Mouse (Mus musculus) lung, adult 2 months (tissue): Measurements from ENCODE around the gene Catsperd.

Source experiments
- CTCF ChIP-seq: fragments of 200-500 bp; IDR thresholded peaks from 2 replicates; pipeline ENCODE4 v1.5.1; 2011; ENCODE audit warnings: mild to moderate bottlenecking, low read length, control low read depth; ENCODE audit not compliant: insufficient read depth
- POLR2A ChIP-seq: fragments of 200-500 bp; IDR thresholded peaks from 2 replicates; pipeline ENCODE4 v1.6.1; 2011; ENCODE audit warnings: low read depth, mild to moderate bottlenecking, control low read depth, low read length, borderline replicate concordance; ENCODE audit errors: extremely low read depth

DNA sequence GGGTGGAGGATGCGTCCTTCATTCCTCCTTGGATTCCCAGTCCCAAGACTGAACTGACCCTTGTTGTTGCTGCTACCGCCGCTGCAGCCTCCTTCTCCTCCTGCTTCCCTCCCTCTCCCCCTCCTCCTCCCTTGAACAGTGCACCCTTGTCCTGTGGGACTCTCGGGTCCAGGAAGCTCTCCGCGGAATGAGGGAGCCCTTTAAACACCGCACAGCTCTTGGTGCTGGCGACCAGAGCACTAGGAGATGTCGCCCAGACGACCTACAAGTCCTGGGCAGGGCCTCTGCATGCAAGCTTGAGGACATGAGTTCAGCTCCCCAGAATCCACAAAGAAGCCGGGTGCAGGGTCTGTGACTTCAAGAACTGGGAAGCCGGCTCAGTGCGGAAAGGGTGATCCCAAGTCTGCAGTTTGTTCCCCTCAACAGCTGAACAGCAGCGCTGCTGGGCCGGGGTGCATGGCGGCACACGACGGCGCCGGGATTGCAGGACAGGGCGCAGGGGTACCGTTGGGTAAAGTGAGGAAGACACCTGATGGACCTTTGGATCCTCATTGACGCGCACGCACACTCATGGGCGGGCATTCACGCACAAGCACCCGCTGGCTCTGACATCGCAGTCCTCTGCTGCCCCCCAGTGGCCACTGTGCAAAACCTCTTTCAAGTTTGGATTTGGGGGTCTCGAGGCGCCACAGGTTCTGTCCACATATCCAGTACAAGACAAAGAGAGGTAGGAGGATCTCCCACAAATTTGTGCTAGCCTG lies 40.6 kb downstream of the Catsperd start:
- TF ChIP-seq CTCF (peak; percentile 74), POLR2A (no peak)
